Mouse (Mus musculus) heart, embryonic 15.5 days (tissue): ENCODE results near the gene Ttll7. TPM values are rescaled to one million over a fixed set of nuclear protein-coding genes. Genes with fewer than 3 reads are reported as not detected.

ENCODE experiments used
- ATAC-seq: fragments of 200-750 bp; cut with Nextera tagmentation; replicated peaks from 2 replicates; pipeline ENCODE4 v1.8.0; 2017; ENCODE audit warnings: low read depth, moderate TSS enrichment; ENCODE audit not compliant: insufficient number of reproducible peaks, insufficient read depth, low FRiP score
- H3K27ac ChIP-seq: fragments of 300-500 bp; sonication (generic); 2 replicates; pipeline ENCODE4 v1.5.1; 2015; ENCODE audit warnings: mild to moderate bottlenecking, inconsistent platforms
- H3K27me3 ChIP-seq: fragments of 300-500 bp; sonication (generic); 2 replicates; pipeline ENCODE4 v1.6.1; 2015; ENCODE audit warnings: inconsistent platforms
- H3K36me3 ChIP-seq: fragments of 300-500 bp; sonication (generic); 2 replicates; pipeline ENCODE4 v1.6.1; 2015; ENCODE audit warnings: mild to moderate bottlenecking, inconsistent platforms
- H3K4me1 ChIP-seq: fragments of 300-500 bp; sonication (generic); replicated peaks from 2 replicates; pipeline ENCODE4 v1.6.1; 2015; ENCODE audit warnings: inconsistent platforms
- H3K4me2 ChIP-seq: fragments of 300-500 bp; sonication (generic); 2 replicates; pipeline ENCODE4 v1.6.1; 2015; ENCODE audit warnings: inconsistent platforms, mild to moderate bottlenecking, moderate library complexity
- H3K4me3 ChIP-seq: fragments of 300-500 bp; sonication (generic); 2 replicates; pipeline ENCODE4 v1.5.1; 2015; ENCODE audit warnings: mild to moderate bottlenecking, inconsistent platforms
- H3K9ac ChIP-seq: fragments of 300-500 bp; sonication (generic); 2 replicates; pipeline ENCODE4 v1.6.1; 2015; ENCODE audit warnings: mild to moderate bottlenecking, inconsistent platforms
- H3K9me3 ChIP-seq: fragments of 300-500 bp; sonication (generic); replicated peaks from 2 replicates; pipeline ENCODE4 v1.6.1; 2016; ENCODE audit warnings: inconsistent platforms
- WGBS: fragments of 180-500 bp; shearing (Covaris S2); methylation state at CpG from one replicate; pipeline ENCODE4 v1.1.7; 2015; ENCODE audit warnings: mixed read lengths; 5-methylcytosine and 5-hydroxymethylcytosine counted together
- polyA plus RNA-seq: library from polyadenylated mRNA; unstranded; fragments of >200 nt; fragmentation: Nextera tagmentation; extraction: Ambion mirVana; gene quantifications from 2 replicates; pipeline ENCODE4 v1.2.1, GENCODE M21; 2015

Ttll7 gene
- polyA plus RNA-seq, 1 experiment from 2014 or later = 1.8 TPM

DNA sequence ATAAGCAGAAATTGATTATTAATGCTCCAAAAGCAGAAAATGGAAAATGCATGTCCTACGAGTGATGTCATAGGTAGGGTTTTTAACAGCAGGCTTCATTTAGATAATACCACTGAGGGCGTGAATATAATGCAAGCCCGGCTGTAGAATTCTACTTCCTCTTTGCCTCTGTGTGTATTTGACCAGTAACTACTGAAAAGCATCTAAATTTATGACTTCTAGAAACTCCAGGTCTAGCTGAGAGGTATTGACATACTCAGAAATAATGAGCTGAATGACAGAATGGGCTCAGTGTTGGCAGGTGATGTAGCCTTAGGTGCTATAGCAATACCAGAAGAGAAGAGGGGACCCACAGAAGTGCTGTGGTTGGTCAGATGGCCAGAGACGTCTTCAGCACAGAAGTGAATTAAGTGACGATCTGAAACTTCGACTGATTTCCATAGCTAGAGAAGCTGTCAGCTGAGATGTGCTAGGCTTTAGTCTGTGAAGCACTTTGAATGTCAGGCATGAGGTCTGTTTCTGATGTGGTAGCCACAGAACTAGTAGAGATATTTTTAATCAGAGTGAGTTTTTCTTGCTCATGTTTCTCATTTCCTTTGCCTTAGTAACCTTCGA, 2.4 kb downstream of the Ttll7 start:
- ATAC-seq = no peak
- WGBS = 63% methylated on average over 7 of the region's 7 CpGs
- Histone ChIP-seq H3K4me2 (no peak overlapping the region), H3K4me1 (peaks cover 8% of the 10 kb centered on the region; the same call in 1 of the 2 replicates), H3K9ac (no peak overlapping the region), H3K27me3 (0 out of 2 replicates have a peak, but pooled peaks cover 3% of the 10 kb centered on the region), H3K9me3 (no peaks in the 10 kb centered on the region), H3K36me3 (no peaks in the 10 kb centered on the region), H3K27ac (no peak overlapping the region), H3K4me3 (no peak overlapping the region)

DNA sequence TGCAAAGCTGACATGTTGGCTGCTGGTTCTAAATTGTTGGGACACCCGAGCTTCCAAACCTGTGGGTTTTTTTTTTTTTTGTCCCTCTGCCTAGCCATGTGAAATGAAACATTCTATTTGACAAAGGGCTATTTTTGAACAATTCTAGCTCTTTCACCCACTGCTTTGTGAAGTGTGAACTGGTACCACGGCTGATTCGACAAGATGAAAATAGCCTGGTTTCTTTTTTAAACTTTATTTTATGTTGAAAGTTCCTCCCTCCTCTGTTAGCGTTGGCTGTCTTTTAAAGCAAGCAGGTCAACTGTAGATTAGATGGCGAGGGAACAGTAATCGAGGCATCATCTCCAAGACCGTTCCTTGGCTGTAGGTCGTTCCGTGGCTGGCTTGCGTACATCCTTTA, 5.2 kb downstream of the Ttll7 start:
- no peak overlapping the region for H3K4me2 ChIP-seq
- H3K4me1 ChIP-seq = 0 out of 2 replicates have a peak, but pooled peaks cover 3% of the 10 kb centered on the region
- H3K36me3 ChIP-seq = no peaks in the 10 kb centered on the region
- no peaks in the 10 kb centered on the region for H3K9me3 ChIP-seq
- 0 out of 2 replicates have a peak, but pooled peaks cover 3% of the 10 kb centered on the region for H3K27me3 ChIP-seq
- H3K4me3 ChIP-seq = no peak overlapping the region
- ATAC-seq = no peak
- no peak overlapping the region for H3K9ac ChIP-seq
- WGBS = 82% methylated on average over 10 of the region's 10 CpGs
- no peak overlapping the region for H3K27ac ChIP-seq

DNA sequence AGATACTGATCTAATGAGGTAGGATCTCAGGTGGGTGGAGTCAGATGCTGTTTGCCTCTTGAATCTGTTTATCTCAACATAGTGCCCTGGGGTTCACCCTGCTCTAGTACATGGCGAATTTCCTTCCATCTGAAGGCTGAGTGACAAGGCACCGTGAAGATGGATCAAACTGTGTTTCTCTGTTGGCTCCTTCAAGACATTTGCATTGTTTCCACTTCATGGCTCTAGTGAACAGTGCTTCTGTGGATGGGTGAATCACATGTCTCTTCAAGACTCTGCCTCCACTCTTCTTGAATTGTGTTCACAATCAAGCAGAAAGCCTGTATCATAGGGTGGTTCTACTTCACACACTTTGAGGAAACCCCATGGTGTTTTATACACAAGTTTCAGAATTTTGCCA, 8.1 kb downstream of the Ttll7 start:
- H3K4me3 ChIP-seq = no peak overlapping the region
- no peak overlapping the region for H3K27ac ChIP-seq
- no peaks in the 10 kb centered on the region for H3K27me3 ChIP-seq
- no peak for ATAC-seq
- H3K9ac ChIP-seq = no peak overlapping the region
- no peaks in the 10 kb centered on the region for H3K9me3 ChIP-seq
- WGBS = 82% methylated on average over 2 of the region's 2 CpGs
- no peak overlapping the region for H3K4me2 ChIP-seq
- no peaks in the 10 kb centered on the region for H3K4me1 ChIP-seq
- no peaks in the 10 kb centered on the region for H3K36me3 ChIP-seq

DNA sequence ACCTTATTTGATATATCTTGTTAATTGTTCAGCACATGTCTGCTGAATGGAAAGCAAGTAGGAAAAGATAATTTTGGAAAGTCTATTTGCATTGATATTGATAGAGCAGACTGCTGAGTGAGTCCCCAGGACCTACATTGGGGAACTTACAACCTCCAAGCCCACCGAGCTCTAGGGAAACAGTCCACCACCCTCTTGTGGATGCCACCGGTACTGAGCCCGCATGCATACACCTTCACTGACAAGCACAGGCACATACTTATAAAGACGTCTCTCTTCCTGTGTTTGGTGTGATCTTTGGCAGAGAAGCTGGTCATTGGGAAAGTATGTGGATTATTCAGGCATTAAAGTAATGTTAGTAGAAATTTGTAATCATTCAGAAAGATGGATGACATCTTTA, 14.4 kb downstream of the Ttll7 start:
- H3K9ac ChIP-seq = no peak overlapping the region
- 36% methylated on average over 4 of the region's 4 CpGs for WGBS
- no peak overlapping the region for H3K27ac ChIP-seq
- H3K4me3 ChIP-seq = no peak overlapping the region
- no peaks in the 10 kb centered on the region for H3K4me1 ChIP-seq
- H3K4me2 ChIP-seq = no peak overlapping the region
- no peak for ATAC-seq
- H3K9me3 ChIP-seq = no peaks in the 10 kb centered on the region
- H3K27me3 ChIP-seq = no peaks in the 10 kb centered on the region
- H3K36me3 ChIP-seq = no peaks in the 10 kb centered on the region

DNA sequence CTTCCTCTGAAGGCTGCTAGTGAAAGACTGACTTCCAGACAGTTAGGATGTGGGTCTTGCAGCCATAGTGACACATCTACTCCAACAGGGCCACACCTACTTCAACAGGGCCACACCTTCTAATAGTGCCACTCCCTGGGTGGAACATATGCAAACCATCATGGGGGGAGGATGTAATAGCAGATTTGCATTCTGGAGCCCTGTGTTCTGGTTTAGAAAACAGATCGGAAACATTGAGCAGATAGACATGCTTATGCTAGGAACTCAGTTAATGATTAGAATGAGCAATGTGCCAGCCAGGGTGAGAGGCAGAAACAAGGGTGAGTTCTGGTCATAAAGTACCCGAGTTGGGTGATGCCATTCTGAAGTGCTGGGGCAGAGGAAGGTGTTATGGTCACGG, 19.8 kb downstream of the Ttll7 start:
- Histone ChIP-seq H3K9me3 (no peaks in the 10 kb centered on the region), H3K4me2 (no peak overlapping the region), H3K36me3 (no peaks in the 10 kb centered on the region), H3K4me1 (no peaks in the 10 kb centered on the region), H3K9ac (no peak overlapping the region), H3K4me3 (no peak overlapping the region), H3K27ac (no peak overlapping the region), H3K27me3 (no peaks in the 10 kb centered on the region)
- no peak for ATAC-seq
- WGBS = 82% methylated on average over 3 of the region's 3 CpGs

- Histone ChIP-seq H3K4me1 (no peaks in the 10 kb centered on the region), H3K36me3 (no peaks in the 10 kb centered on the region), H3K9me3 (0 out of 2 replicates have a peak, but pooled peaks cover 4% of the 10 kb centered on the region), H3K4me2 (no peak overlapping the region), H3K27ac (no peak overlapping the region), H3K4me3 (no peak overlapping the region), H3K27me3 (no peaks in the 10 kb centered on the region), H3K9ac (no peak overlapping the region)
- ATAC-seq = peak; percentile 83
- 24% methylated on average over 2 of the region's 2 CpGs for WGBS
Measured at GRCm38 (mm10) chr3:146875929-146876328, 23.8 kb downstream of the Ttll7 start.

GRCm38 (mm10) chr3:146893931-146894330, 41.8 kb downstream of the Ttll7 start:
- H3K27me3 ChIP-seq = no peaks in the 10 kb centered on the region
- H3K4me3 ChIP-seq = no peak overlapping the region
- H3K9me3 ChIP-seq = no peaks in the 10 kb centered on the region
- WGBS = 86% methylated on average over 13 of the region's 13 CpGs
- ATAC-seq = no peak
- no peaks in the 10 kb centered on the region for H3K4me1 ChIP-seq
- H3K36me3 ChIP-seq = no peaks in the 10 kb centered on the region; the same call in 1 of the 2 replicates
- H3K27ac ChIP-seq = no peak overlapping the region
- H3K4me2 ChIP-seq = no peak overlapping the region
- H3K9ac ChIP-seq = no peak overlapping the region

GRCm38 (mm10) chr3:146896581-146896980, 44.4 kb downstream of the Ttll7 start:
- no peak overlapping the region for H3K4me2 ChIP-seq
- no peak for ATAC-seq
- H3K36me3 ChIP-seq = no peaks in the 10 kb centered on the region; the same call in 1 of the 2 replicates
- H3K9me3 ChIP-seq = no peaks in the 10 kb centered on the region
- H3K27me3 ChIP-seq = no peaks in the 10 kb centered on the region
- 72% methylated on average over 8 of the region's 8 CpGs for WGBS
- no peak overlapping the region for H3K9ac ChIP-seq
- H3K4me1 ChIP-seq = no peaks in the 10 kb centered on the region
- H3K27ac ChIP-seq = no peak overlapping the region
- H3K4me3 ChIP-seq = no peak overlapping the region

- H3K9me3 ChIP-seq = no peaks in the 10 kb centered on the region
- H3K4me1 ChIP-seq = no peaks in the 10 kb centered on the region
- H3K9ac ChIP-seq = no peak overlapping the region
- 80% methylated on average over 3 of the region's 3 CpGs for WGBS
- ATAC-seq = no peak
- no peak overlapping the region for H3K27ac ChIP-seq
- no peaks in the 10 kb centered on the region for H3K27me3 ChIP-seq
- no peaks in the 10 kb centered on the region; the same call in 1 of the 2 replicates for H3K36me3 ChIP-seq
- no peak overlapping the region for H3K4me3 ChIP-seq
- H3K4me2 ChIP-seq = no peak overlapping the region
Measured at GRCm38 (mm10) chr3:146900094-146900493, 47.9 kb downstream of the Ttll7 start.

DNA sequence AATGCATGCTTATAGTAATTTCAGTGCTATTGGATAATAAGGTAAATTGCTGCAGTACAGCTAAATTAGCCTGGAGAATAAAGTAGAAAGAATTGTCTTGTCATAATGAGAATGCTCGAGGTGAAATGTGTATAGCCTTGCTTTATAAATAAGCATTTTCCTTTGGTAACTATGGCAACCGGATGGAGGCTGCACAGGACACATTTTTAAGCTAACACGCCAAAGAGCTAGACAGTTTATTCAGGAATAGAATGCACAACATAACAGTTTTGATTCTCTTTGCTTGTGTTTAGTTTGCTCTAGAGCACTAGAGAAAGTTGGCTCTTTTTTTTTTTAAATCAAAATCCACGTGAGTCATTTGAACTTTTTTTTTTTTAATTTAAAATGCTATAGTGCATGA, 49.6 kb downstream of the Ttll7 start:
- H3K27me3 ChIP-seq = no peaks in the 10 kb centered on the region
- no peak for ATAC-seq
- 65% methylated on average over 4 of the region's 4 CpGs for WGBS
- no peak overlapping the region for H3K9ac ChIP-seq
- no peaks in the 10 kb centered on the region for H3K36me3 ChIP-seq
- no peaks in the 10 kb centered on the region for H3K9me3 ChIP-seq
- H3K4me1 ChIP-seq = no peaks in the 10 kb centered on the region
- H3K4me3 ChIP-seq = no peak overlapping the region
- H3K4me2 ChIP-seq = no peak overlapping the region
- H3K27ac ChIP-seq = no peak overlapping the region

- no peaks in the 10 kb centered on the region for H3K9me3 ChIP-seq
- H3K27ac ChIP-seq = no peak overlapping the region
- no peaks in the 10 kb centered on the region for H3K4me1 ChIP-seq
- no peaks in the 10 kb centered on the region for H3K27me3 ChIP-seq
- H3K4me3 ChIP-seq = no peak overlapping the region
- H3K4me2 ChIP-seq = no peak overlapping the region
- ATAC-seq = no peak
- WGBS = 60% methylated on average over 3 of the region's 3 CpGs
- no peak overlapping the region for H3K9ac ChIP-seq
- H3K36me3 ChIP-seq = no peaks in the 10 kb centered on the region
Measured at GRCm38 (mm10) chr3:146905606-146906005, 53.4 kb downstream of the Ttll7 start.

GRCm38 (mm10) chr3:146908922-146909321, 56.8 kb downstream of the Ttll7 start:
- H3K9ac ChIP-seq = no peak overlapping the region
- no peak overlapping the region for H3K27ac ChIP-seq
- no peaks in the 10 kb centered on the region for H3K36me3 ChIP-seq
- H3K9me3 ChIP-seq = no peaks in the 10 kb centered on the region
- ATAC-seq = no peak
- no peaks in the 10 kb centered on the region for H3K4me1 ChIP-seq
- no peaks in the 10 kb centered on the region for H3K27me3 ChIP-seq
- 61% methylated on average over 5 of the region's 5 CpGs for WGBS
- no peak overlapping the region for H3K4me2 ChIP-seq
- no peak overlapping the region for H3K4me3 ChIP-seq
